Mouse (Mus musculus) testis, adult 2 months (tissue): ENCODE measurements at regions not wholly inside any gene's neighbourhood (a gene's known extent, or its start where the extent isn't known, plus 50 kb on each side); places are given as distances from the start of the nearest gene placed in this dataset.

ENCODE experiments used
- CTCF ChIP-seq: fragments of 200-500 bp; IDR thresholded peaks from 2 replicates; pipeline ENCODE4 v1.5.1; 2012; ENCODE audit warnings: low read depth, mild to moderate bottlenecking, inconsistent platforms, low read length, moderate library complexity; ENCODE audit not compliant: control insufficient read depth, insufficient read depth, insufficient replicate concordance
- POLR2A ChIP-seq: fragments of 200-500 bp; IDR thresholded peaks from 2 replicates; pipeline ENCODE4 v1.6.1; 2012; ENCODE audit warnings: low read depth, mild to moderate bottlenecking, inconsistent platforms, low read length, moderate library complexity; ENCODE audit not compliant: control insufficient read depth

DNA sequence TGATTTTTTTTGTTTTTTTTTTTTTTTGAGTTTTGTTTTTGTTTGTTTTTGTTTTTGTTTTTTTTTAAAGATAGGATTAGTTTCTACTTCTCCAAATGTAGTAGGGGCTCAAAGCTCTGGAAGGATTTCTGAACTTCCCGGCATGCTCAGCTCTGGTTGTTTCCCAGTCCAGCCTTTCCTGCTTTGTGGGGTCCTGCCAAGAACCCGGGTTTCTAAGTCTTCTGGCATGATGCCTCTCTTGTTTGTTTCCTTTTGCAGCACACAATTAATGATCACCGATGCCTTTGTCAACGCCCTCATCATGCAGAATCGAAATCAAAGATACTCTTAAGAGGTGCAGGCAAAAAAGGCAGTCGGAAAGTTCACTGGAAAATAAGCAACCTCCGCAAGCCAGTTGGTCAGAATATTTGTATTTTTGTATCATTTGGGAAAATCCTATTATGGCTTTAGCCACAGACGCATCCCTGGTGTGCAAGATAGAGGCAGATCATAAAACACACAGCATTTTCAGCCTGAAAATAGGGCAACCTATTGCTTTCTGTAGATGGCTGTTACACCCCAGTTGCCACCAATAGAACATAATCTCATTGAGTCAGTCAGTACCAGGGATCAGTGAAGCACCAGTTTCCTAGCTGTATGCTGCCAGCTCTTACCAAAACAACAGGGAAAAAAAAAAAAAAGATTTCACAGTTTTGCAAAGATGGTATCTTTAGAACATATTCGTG lies 526.6 kb downstream of the Ofcc1 start:
- TF ChIP-seq POLR2A (no peak), CTCF (no peak)
